Mouse (Mus musculus) MEL (cell line): ENCODE measurements around the gene Apol11b. TPM values are rescaled to one million over a fixed set of nuclear protein-coding genes. Genes with fewer than 3 reads are reported as not detected.

Experiments used
- DNase-seq: peaks from one replicate; pipeline ENCODE4 v3.0.0; 2011; ENCODE audit warnings: low read depth, low spot score
- H3K27ac ChIP-seq: 2 replicates; pipeline ENCODE4 v1.5.1; 2012; ENCODE audit warnings: low read depth, mild to moderate bottlenecking, control low read depth, low read length, moderate library complexity; ENCODE audit not compliant: control insufficient read depth
- H3K27me3 ChIP-seq, 2 experiments: fragments of 150-350 bp in 1 of 2; sonication (generic) in 1 of 2; 2 replicates each; pipeline ENCODE4 v1.6.1; 2012; ENCODE audit warnings: low read length in 2 of 2, mild to moderate bottlenecking in 2 of 2, improper control_type of control experiment in 1 of 2, moderate library complexity in 1 of 2; ENCODE audit not compliant: insufficient read depth in 2 of 2, control insufficient read depth in 1 of 2
- H3K36me3 ChIP-seq, 2 experiments: 2 replicates each; pipeline ENCODE4 v1.6.1; 2012 to 2014; ENCODE audit warnings: low read length in 2 of 2, improper control_type of control experiment in 1 of 2, inconsistent platforms in 1 of 2, mild to moderate bottlenecking in 1 of 2; ENCODE audit not compliant: insufficient read depth in 2 of 2, control insufficient read depth in 1 of 2
- H3K4me1 ChIP-seq, 2 experiments: fragments of 150-350 bp in 1 of 2; sonication (generic) in 1 of 2; 2 replicates each; pipeline ENCODE4 v1.6.1; 2012; ENCODE audit warnings: low read length in 2 of 2, improper control_type of control experiment in 1 of 2, mild to moderate bottlenecking in 1 of 2; ENCODE audit not compliant: insufficient read depth in 2 of 2, control insufficient read depth in 1 of 2
- H3K4me3 ChIP-seq, 2 experiments: fragments of 150-350 bp in 1 of 2; sonication (generic) in 1 of 2; 2 replicates each; pipeline ENCODE4 v1.5.1; 2012; ENCODE audit warnings: low read depth in 2 of 2, low read length in 2 of 2, mild to moderate bottlenecking in 2 of 2, moderate library complexity in 2 of 2, control low read depth in 1 of 2, improper control_type of control experiment in 1 of 2; ENCODE audit not compliant: control insufficient read depth in 1 of 2, insufficient read depth in 1 of 2
- H3K79me2 ChIP-seq: 2 replicates; pipeline ENCODE4 v1.6.1; 2012; ENCODE audit warnings: mild to moderate bottlenecking, low read length, moderate library complexity; ENCODE audit not compliant: control insufficient read depth, poor library complexity, insufficient read depth
- H3K9ac ChIP-seq: 2 replicates; pipeline ENCODE4 v1.6.1; 2012; ENCODE audit warnings: low read depth, mild to moderate bottlenecking, control low read depth, low read length, moderate library complexity; ENCODE audit not compliant: control insufficient read depth, poor library complexity, severe bottlenecking
- H3K9me3 ChIP-seq: fragments of 150-350 bp; sonication (generic); replicated peaks from 2 replicates; pipeline ENCODE4 v1.6.1; 2012; ENCODE audit warnings: mild to moderate bottlenecking, low read length, improper control_type of control experiment, moderate library complexity; ENCODE audit not compliant: insufficient read depth
- ETS1 ChIP-seq: IDR thresholded peaks from 2 replicates; pipeline ENCODE4 v1.6.1; 2012; ENCODE audit warnings: low read depth, mild to moderate bottlenecking, inconsistent platforms, low read length, improper control_type of control experiment, moderate library complexity
- GATA1 ChIP-seq: IDR thresholded peaks from 2 replicates; pipeline ENCODE4 v1.6.1; 2011; ENCODE audit warnings: low read depth, low read length, improper control_type of control experiment
- JUND ChIP-seq: IDR thresholded peaks from 2 replicates; pipeline ENCODE4 v1.6.1; 2011; ENCODE audit warnings: low read depth, mild to moderate bottlenecking, improper control_type of control experiment, low read length
- KAT2A ChIP-seq: conservative IDR thresholded peaks from 2 replicates; pipeline ENCODE4 v1.6.1; 2012; ENCODE audit warnings: low read depth, low read length, improper control_type of control experiment, inconsistent platforms
- NELFE ChIP-seq: IDR thresholded peaks from 2 replicates; pipeline ENCODE4 v1.6.1; 2011; ENCODE audit warnings: low read depth, low read length, improper control_type of control experiment
- POLR2AphosphoS5 ChIP-seq: IDR thresholded peaks from 2 replicates; pipeline ENCODE4 v1.6.1; 2012; ENCODE audit warnings: low read depth, borderline replicate concordance, mild to moderate bottlenecking, inconsistent platforms, low read length, moderate library complexity, mixed read lengths
- RAD21 ChIP-seq: IDR thresholded peaks from 2 replicates; pipeline ENCODE4 v1.6.1; 2011; ENCODE audit warnings: mild to moderate bottlenecking, low read depth, low read length, improper control_type of control experiment
- TAL1 ChIP-seq: IDR thresholded peaks from 2 replicates; pipeline ENCODE4 v1.6.1; 2012; ENCODE audit warnings: mild to moderate bottlenecking, inconsistent platforms, low read length, moderate library complexity, mixed read lengths
- UBTF ChIP-seq: IDR thresholded peaks from 2 replicates; pipeline ENCODE4 v1.6.1; 2012; ENCODE audit warnings: low read depth, mild to moderate bottlenecking, inconsistent platforms, low read length, improper control_type of control experiment, moderate library complexity, borderline replicate concordance; ENCODE audit not compliant: insufficient read depth
- ZKSCAN1 ChIP-seq: IDR thresholded peaks from 2 replicates; pipeline ENCODE4 v1.6.1; 2012; ENCODE audit warnings: low read depth, mild to moderate bottlenecking, inconsistent platforms, low read length, improper control_type of control experiment, moderate library complexity
- polyA plus RNA-seq, 2 experiments: library from polyadenylated mRNA; stranded (reverse) in 1 of 2; unstranded in 1 of 2; fragments of >175 nt in 1 of 2; fragments of >200 nt in 1 of 2; gene quantifications; 2 replicates each; pipeline versions ENCODE4 v1.2.1 to v1.2.4; 2012; ENCODE audit warnings: low replicate concordance in 2 of 2, low read depth in 1 of 2; ENCODE audit not compliant: insufficient read length in 2 of 2, insufficient read depth in 1 of 2, missing spikeins in 1 of 2
- total RNA-seq: library from RNA; depleted of rRNA; stranded (reverse); fragments of 300-350 nt; gene quantifications from 2 replicates; pipeline ENCODE4 v1.2.3, GENCODE M21; 2012; rRNA removed

The Apol11b gene
- total and polyA plus RNA-seq, 3 experiments: 0.39 to 1.3 TPM; not detected in 1

- Histone ChIP-seq H3K9ac (no peak overlapping the region), H3K79me2 (no peaks in the 10 kb centered on the region), H3K4me1 (no peaks in the 10 kb centered on the region), H3K27ac (no peak overlapping the region), H3K4me3 (no peak overlapping the region), H3K36me3 (no peaks in the 10 kb centered on the region), H3K9me3 (no peaks in the 10 kb centered on the region), H3K27me3 (no peaks in the 10 kb centered on the region)
- DNase-seq: no peak
- TF ChIP-seq POLR2AphosphoS5 (no peak), NELFE (no peak), JUND (no peak), ZKSCAN1 (no peak), TAL1 (no peak), RAD21 (no peak), ETS1 (no peak), GATA1 (no peak), KAT2A (no peak)
Observed at GRCm38 (mm10) chr15:77588981-77589380, 54.1 kb downstream of the Apol11b start.

DNA sequence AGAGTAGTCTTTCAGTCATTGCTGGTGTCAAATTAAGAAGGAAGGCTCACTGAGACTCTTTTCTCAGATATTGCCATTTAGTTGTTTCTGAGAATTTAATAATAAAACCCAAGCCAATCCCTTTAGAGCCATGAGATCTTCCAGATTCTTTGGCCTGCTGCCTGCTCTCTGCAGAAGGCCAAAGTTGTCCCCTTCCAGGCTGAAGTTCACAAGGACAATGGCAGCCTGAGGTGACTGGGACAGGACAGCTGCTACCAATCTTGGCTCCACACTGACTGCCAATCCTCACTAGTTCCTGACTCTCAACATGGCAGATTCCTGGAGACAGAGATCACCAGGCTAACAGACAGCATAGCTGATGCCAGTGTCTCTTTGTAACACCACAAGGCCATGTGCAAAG is 56.1 kb downstream of the Apol11b start:
- Histone ChIP-seq H3K9ac (no peak overlapping the region), H3K27ac (no peak overlapping the region), H3K27me3 (no peaks in the 10 kb centered on the region), H3K9me3 (no peaks in the 10 kb centered on the region), H3K4me3 (no peak overlapping the region), H3K79me2 (no peaks in the 10 kb centered on the region), H3K36me3 (no peaks in the 10 kb centered on the region), H3K4me1 (no peaks in the 10 kb centered on the region)
- DNase-seq: no peak
- TF ChIP-seq UBTF: no peak

Other genes with a start within 250 kb of the Apol11b start
- gene Apol7a, start 244.2 kb downstream of the Apol11b start, total RNA-seq: not detected in 2 replicates
- not detected for gene Apol7a, start 244.2 kb downstream of the Apol11b start, polyA plus RNA-seq
- gene Apol9a, start 232.2 kb downstream of the Apol11b start, total RNA-seq: not detected in 2 replicates
- gene Apol9a, start 232.2 kb downstream of the Apol11b start, polyA plus RNA-seq: not detected
- gene Apol7b, start 195.8 kb downstream of the Apol11b start, total RNA-seq: not detected in 2 replicates
- gene Apol7b, start 195.8 kb downstream of the Apol11b start, polyA plus RNA-seq: not detected
- gene Apol10a, start 166.2 kb downstream of the Apol11b start, total RNA-seq: not detected in 2 replicates
- gene Apol10a, start 166.2 kb downstream of the Apol11b start, polyA plus RNA-seq: not detected
- gene Apol11a, start 135.0 kb downstream of the Apol11b start, total RNA-seq: 0.12 TPM in 1 of 2 replicates, not detected in the other
- gene Apol11a, start 135.0 kb downstream of the Apol11b start, polyA plus RNA-seq: not detected
- not detected in 2 replicates for gene Apol7c, start 110.0 kb downstream of the Apol11b start, total RNA-seq
- gene Apol7c, start 110.0 kb downstream of the Apol11b start, polyA plus RNA-seq: not detected
- not detected in 2 replicates for gene 1700025B11Rik, start 81.4 kb downstream of the Apol11b start, total RNA-seq
- not detected for gene 1700025B11Rik, start 81.4 kb downstream of the Apol11b start, polyA plus RNA-seq
- gene Apol10b, start 47.2 kb downstream of the Apol11b start, total RNA-seq: 0.07 and 0.08 TPM in 2 replicates
- under 1 TPM in 1 of 2 experiments, not detected in 1; 0.19 TPM for gene Apol10b, start 47.2 kb downstream of the Apol11b start, polyA plus RNA-seq
- not detected in 2 replicates for gene Gm36245, start 44.0 kb downstream of the Apol11b start, total RNA-seq
- gene Gm36245, start 44.0 kb downstream of the Apol11b start, polyA plus RNA-seq: not detected
- gene Apol7e, start 55.6 kb upstream of the Apol11b start, total RNA-seq: not detected in 2 replicates
- not detected for gene Apol7e, start 55.6 kb upstream of the Apol11b start, polyA plus RNA-seq
- gene Apol9b, start 85.8 kb upstream of the Apol11b start, total RNA-seq: not detected in 2 replicates
- gene Apol9b, start 85.8 kb upstream of the Apol11b start, polyA plus RNA-seq: not detected
- gene Apol8, start 113.7 kb upstream of the Apol11b start, total RNA-seq: 0.39 and 1.4 TPM in 2 replicates
- gene Apol8, start 113.7 kb upstream of the Apol11b start, polyA plus RNA-seq: under 1 TPM in 1 of 2 experiments, not detected in 1; 0.74 TPM
- 59.3 and 65.1 TPM in 2 replicates for gene Myh9, start 198.9 kb upstream of the Apol11b start, total RNA-seq
- 100 to 1,000 TPM; 158 to 176 TPM for gene Myh9, start 198.9 kb upstream of the Apol11b start, polyA plus RNA-seq